Mouse (Mus musculus): ENCODE results near the gene Slc25a41.

Gene Slc25a41

GRCm38 (mm10) chr17:56990115-56990746, 51.2 kb downstream of the Slc25a41 start, which contains the start of gene Clpp:
Gene Clpp (plus strand): TSS chr17:56990305.
- peak; percentile 86 for DNase-seq

GRCm38 (mm10) chr17:56989467-56990114, 51.9 kb downstream of the Slc25a41 start:
- peak; percentile 70 for DNase-seq

GRCm38 (mm10) chr17:56988921-56989430, 52.5 kb downstream of the Slc25a41 start:
- DNase-seq: no peak

- DNase-seq: no peak
Observed at GRCm38 (mm10) chr17:56988441-56988840, 53.0 kb downstream of the Slc25a41 start.

GRCm38 (mm10) chr17:56986105-56986805, 55.2 kb downstream of the Slc25a41 start:
- DNase-seq: no peak

- DNase-seq: no peak
Observed at GRCm38 (mm10) chr17:56985656-56986055, 55.8 kb downstream of the Slc25a41 start.

GRCm38 (mm10) chr17:56984886-56985285, 56.6 kb downstream of the Slc25a41 start:
- no peak for DNase-seq

All from right cerebral cortex, postnatal 4 days (tissue).